Mouse (Mus musculus) small intestine, adult 2 months (tissue): ENCODE data around the gene Sh3d21. TPM values are rescaled to one million over a fixed set of nuclear protein-coding genes. Genes with fewer than 3 reads are reported as not detected.
A peak's percentile ranks its signal among the peaks of the same experiment; 100 is the strongest.

Source experiments
- H3K27ac ChIP-seq: fragments of 200-500 bp; 2 replicates; pipeline ENCODE4 v1.5.1; 2012; ENCODE audit warnings: low read depth, low read length, control low read depth, inconsistent platforms; ENCODE audit not compliant: insufficient read depth
- H3K27me3 ChIP-seq: fragments of 200-500 bp; 2 replicates; pipeline ENCODE4 v1.6.1; 2012; ENCODE audit warnings: mild to moderate bottlenecking, moderate library complexity, low read length, inconsistent platforms; ENCODE audit not compliant: control insufficient read depth, insufficient read depth
- H3K36me3 ChIP-seq: fragments of 200-500 bp; 2 replicates; pipeline ENCODE4 v1.6.1; 2012; ENCODE audit warnings: mild to moderate bottlenecking, low read length, control low read depth, inconsistent platforms; ENCODE audit not compliant: control insufficient read depth, insufficient read depth
- H3K4me1 ChIP-seq: fragments of 200-500 bp; 2 replicates; pipeline ENCODE4 v1.6.1; 2012; ENCODE audit warnings: low read length, inconsistent platforms, mixed read lengths; ENCODE audit not compliant: control insufficient read depth, insufficient read depth, insufficient read length
- H3K4me3 ChIP-seq: fragments of 200-500 bp; 2 replicates; pipeline ENCODE4 v1.5.1; 2012; ENCODE audit warnings: low read depth, mild to moderate bottlenecking, control low read depth, inconsistent platforms, low read length, moderate library complexity
- CTCF ChIP-seq: fragments of 200-500 bp; IDR thresholded peaks from 2 replicates; pipeline ENCODE4 v1.5.1; 2012; ENCODE audit warnings: low read depth, mild to moderate bottlenecking, control low read depth, inconsistent platforms, low read length, moderate library complexity, mixed read lengths; ENCODE audit not compliant: insufficient replicate concordance, insufficient read length; ENCODE audit errors: extremely low read depth
- POLR2A ChIP-seq: fragments of 200-500 bp; IDR thresholded peaks from 2 replicates; pipeline ENCODE4 v1.6.1; 2012; ENCODE audit warnings: low read depth, mild to moderate bottlenecking, control low read depth, inconsistent platforms, low read length, moderate library complexity
- WGBS: fragments of 180-500 bp; shearing (Covaris S2); methylation state at CpG from one replicate; pipeline ENCODE4 v1.1.7; 2018; 5-methylcytosine and 5-hydroxymethylcytosine counted together
- polyA plus RNA-seq: library from polyadenylated mRNA; depleted of rRNA; stranded (reverse); fragments of >200 nt; gene quantifications from 2 replicates; pipeline ENCODE4 v1.2.3, GENCODE M21; 2012

Sh3d21 gene
- polyA plus RNA-seq, 1 experiment: 5.2 TPM

DNA sequence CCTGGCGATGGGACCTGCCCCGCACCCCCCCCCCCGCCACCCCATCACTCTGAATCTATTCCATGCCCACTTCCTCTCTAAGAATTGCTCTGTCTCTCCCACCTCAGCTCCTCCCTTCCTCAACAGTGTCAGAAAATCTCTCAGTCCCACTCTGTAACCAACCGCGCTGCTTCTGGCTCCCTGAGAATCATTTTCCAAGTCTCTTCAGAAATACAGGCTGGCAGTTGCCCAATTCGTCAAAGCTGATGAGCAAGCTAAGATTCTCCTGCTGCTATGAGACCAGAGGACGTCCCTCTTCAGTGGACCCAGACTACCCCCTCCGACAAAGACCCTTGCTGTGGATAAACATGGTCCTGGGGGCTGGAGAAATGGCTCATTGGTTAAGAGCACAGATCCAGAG is 3.8 kb downstream of the Sh3d21 start:
- 86% methylated on average over 8 of the region's 8 CpGs for WGBS
- no peak overlapping the region for H3K27ac ChIP-seq
- H3K27me3 ChIP-seq: no peaks in the 10 kb centered on the region
- no peak overlapping the region for H3K4me3 ChIP-seq
- no peaks in the 10 kb centered on the region for H3K36me3 ChIP-seq
- peaks cover 18% of the 10 kb centered on the region for H3K4me1 ChIP-seq
- TF ChIP-seq CTCF: no peak
- TF ChIP-seq POLR2A: no peak

DNA sequence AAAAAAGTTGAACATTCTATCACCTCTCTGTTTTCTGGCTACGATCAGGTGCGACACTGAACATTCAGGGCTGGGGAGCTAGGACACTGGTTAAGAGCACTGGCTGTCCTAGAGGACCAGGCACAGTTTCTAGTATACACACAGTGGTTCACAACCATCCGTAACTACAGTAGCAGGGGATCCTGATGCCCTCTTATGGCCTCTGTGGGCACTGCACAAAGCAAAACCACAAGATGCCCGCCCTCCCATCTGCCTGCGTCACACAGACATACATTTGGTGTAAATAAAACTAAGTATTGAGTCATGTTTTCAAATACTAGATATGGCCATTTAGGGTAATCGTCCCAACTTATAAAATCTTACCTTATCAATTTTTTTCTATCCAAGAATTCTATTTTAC is 5.7 kb downstream of the Sh3d21 start:
- Histone ChIP-seq H3K27me3 (no peaks in the 10 kb centered on the region), H3K4me3 (no peak overlapping the region), H3K36me3 (no peaks in the 10 kb centered on the region), H3K4me1 (peaks cover 10% of the 10 kb centered on the region; the same call in 1 of the 2 replicates), H3K27ac (peak overlapping the region; percentile 9; the same call in 1 of the 2 replicates)
- WGBS: 74% methylated on average over 6 of the region's 6 CpGs
- TF ChIP-seq POLR2A (no peak), CTCF (peak; percentile 44; the same call in 1 of the 2 replicates)

DNA sequence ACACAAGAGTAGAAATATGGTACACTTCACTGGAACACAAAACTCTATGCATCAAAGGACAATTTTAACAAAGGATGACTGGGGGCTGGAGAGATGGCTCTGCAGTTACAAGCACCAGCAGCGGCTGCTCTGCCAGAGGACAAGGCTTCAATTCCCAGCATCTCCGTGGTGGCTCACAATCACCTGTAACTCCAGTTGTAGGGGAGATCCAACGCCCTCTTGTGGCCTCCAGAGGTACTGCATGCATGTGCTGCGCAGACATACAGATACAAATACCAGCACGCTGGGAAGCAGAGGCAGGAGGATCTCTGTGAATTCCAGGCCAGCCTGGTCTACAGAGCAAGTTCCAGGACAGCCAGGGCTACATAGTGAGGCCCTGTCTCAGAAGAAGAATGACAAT is 6.7 kb downstream of the Sh3d21 start:
- no peak overlapping the region for H3K27ac ChIP-seq
- no peaks in the 10 kb centered on the region for H3K36me3 ChIP-seq
- TF ChIP-seq POLR2A (no peak), CTCF (peak; percentile 80)
- no peak overlapping the region for H3K4me3 ChIP-seq
- WGBS: 70% methylated on average over 5 of the region's 5 CpGs
- H3K27me3 ChIP-seq: no peaks in the 10 kb centered on the region
- peaks cover 7% of the 10 kb centered on the region; the same call in 1 of the 2 replicates for H3K4me1 ChIP-seq

DNA sequence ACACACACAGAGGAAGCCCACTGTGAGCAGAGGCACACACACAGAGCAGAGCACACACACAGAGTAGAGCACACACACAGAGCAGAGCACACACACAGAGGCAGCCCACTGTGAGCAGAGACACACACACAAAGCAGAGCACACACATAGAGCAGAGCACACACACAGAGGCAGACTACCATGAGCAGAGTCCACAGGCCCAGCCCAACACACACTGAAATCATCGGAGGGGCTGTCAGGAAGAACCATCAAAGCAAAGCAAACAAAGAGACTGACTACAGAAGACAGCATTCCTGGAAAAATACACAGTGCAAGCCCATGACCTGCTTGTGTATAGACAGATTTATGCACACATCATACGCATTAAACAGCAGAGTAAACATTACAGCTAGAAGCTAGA is 7.4 kb downstream of the Sh3d21 start:
- Histone ChIP-seq H3K4me1 (peaks cover 7% of the 10 kb centered on the region; the same call in 1 of the 2 replicates), H3K36me3 (0 out of 2 replicates have a peak, but pooled peaks cover 3% of the 10 kb centered on the region), H3K27me3 (no peaks in the 10 kb centered on the region), H3K27ac (0 out of 2 replicates have a peak overlapping the region, but pooled peaks have one; percentile 13), H3K4me3 (no peak overlapping the region)
- no peak for TF ChIP-seq CTCF
- TF ChIP-seq POLR2A: no peak
- 21% methylated on average over 2 of the region's 2 CpGs for WGBS

GRCm38 (mm10) chr4:126155183-126155582 is 8.1 kb downstream of the Sh3d21 start:
- H3K27me3 ChIP-seq: no peaks in the 10 kb centered on the region
- H3K4me3 ChIP-seq: no peak overlapping the region
- H3K36me3 ChIP-seq: peaks cover 3% of the 10 kb centered on the region; the same call in 1 of the 2 replicates
- TF ChIP-seq POLR2A (no peak), CTCF (no peak)
- peak overlapping the region; percentile 13; the same call in 1 of the 2 replicates for H3K27ac ChIP-seq
- H3K4me1 ChIP-seq: peaks cover 7% of the 10 kb centered on the region; the same call in 1 of the 2 replicates
- WGBS: 20% methylated on average over 4 of the region's 4 CpGs

GRCm38 (mm10) chr4:126152864-126153263 is 10.4 kb downstream of the Sh3d21 start:
- H3K36me3 ChIP-seq: peaks cover 3% of the 10 kb centered on the region; the same call in 1 of the 2 replicates
- TF ChIP-seq POLR2A (no peak), CTCF (no peak)
- WGBS: 77% methylated on average over 14 of the region's 14 CpGs
- H3K27ac ChIP-seq: no peak overlapping the region
- no peak overlapping the region for H3K4me3 ChIP-seq
- H3K4me1 ChIP-seq: peaks cover 12% of the 10 kb centered on the region
- H3K27me3 ChIP-seq: 0 out of 2 replicates have a peak, but pooled peaks cover 1% of the 10 kb centered on the region

GRCm38 (mm10) chr4:126151701-126152440 is 11.4 kb downstream of the Sh3d21 start:
- no peak for TF ChIP-seq CTCF
- WGBS: 86% methylated on average over 16 of the region's 16 CpGs
- H3K27ac ChIP-seq: no peak overlapping the region
- peaks cover 12% of the 10 kb centered on the region for H3K4me1 ChIP-seq
- 0 out of 2 replicates have a peak, but pooled peaks cover 3% of the 10 kb centered on the region for H3K27me3 ChIP-seq
- H3K36me3 ChIP-seq: peaks cover 3% of the 10 kb centered on the region; the same call in 1 of the 2 replicates
- no peak overlapping the region for H3K4me3 ChIP-seq
